Mouse (Mus musculus): ENCODE results near the gene Fgd2. TPM values are rescaled to one million over a fixed set of nuclear protein-coding genes. Genes with fewer than 3 reads are reported as not detected.

Gene Fgd2
- not detected for polyA plus RNA-seq (2014; fragmentation: Illumina TruSeq; extraction: RNeasy Lipid Tissue Mini Kit (QIAGEN cat#74804); ENCODE audit: low read depth, low replicate concordance)

DNA sequence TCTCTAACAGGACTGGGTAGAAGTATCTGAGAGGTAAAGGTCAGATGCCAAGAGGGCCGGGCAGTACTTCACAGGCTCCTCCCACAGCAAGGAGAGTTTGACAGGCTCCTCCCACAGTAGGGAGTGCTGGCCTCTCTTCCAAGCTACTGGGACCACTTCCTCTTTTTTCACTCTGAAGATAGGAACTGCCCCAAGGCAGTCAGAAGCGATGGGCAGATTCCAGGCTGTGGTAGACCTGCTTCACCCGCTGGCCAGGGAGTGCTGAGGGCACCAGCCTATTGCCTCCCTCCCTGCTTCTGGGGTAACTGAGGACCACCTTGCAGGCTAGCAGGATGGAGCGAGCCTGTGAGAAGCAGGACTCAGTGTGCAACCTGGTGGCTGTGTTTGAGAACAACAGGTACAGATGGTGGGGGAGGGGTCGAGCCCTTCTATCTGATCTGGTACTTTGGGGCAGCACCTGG is at the start of gene Fgd2:
Gene Fgd2 (plus strand): TSS at position 154 of the 461 bp plus-strand sequence.

DNA sequence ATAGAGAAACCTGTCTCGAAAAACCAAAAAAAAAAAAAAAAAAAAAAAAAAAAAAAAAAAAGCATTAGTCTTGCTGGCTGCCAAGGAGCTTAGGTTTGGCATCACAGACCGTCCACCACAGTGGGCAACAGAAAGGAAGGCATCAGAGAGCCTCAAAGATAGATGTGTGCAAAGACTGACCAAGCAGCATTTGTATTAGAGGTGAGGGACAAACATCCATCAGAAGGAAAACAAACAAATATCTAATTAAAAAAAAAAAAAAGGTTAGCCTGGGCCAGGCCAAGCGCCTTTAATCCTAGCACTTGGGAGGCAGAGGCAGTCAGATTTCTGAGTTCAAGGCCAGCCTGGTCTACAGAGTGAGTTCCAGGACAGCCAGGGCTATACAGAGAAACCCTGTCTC is 43.3 kb upstream of the Fgd2 start, which contains the start of gene Pi16:
Gene Pi16 (plus strand): TSS at position 301 of the 400 bp plus-strand sequence.

DNA sequence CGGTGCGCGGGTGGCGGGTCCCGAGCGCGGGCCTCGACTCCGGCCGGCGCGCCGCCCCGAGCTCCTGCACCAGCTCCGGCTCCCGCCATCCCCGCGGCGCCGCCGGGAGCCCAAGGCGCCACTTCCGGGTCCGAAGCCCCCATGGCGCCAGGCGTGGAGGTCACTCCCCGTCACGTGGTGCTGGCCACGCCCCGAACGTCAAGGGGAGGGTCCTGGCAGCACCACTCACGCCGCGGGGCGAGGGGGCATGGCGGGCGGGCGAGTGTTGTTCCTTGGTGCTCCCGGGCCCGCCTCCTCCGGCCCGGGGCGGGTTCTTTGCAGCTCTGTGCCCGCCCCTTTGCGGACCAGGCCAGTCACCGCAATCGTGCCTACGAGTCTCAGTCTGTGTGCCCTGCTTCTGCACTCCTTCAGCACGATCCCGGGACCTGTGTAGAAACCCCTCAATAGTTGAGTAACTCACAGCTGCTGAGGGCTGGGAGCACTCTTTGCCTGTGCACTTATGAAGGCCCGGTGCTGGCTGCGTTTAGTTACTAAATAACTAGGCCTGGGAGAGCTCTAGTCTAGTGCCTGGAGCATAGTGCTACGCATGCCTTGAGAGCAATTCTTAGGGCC is 13.0 kb upstream of the Fgd2 start, which contains the start of gene Mtch1:
Gene Mtch1 (minus strand): TSS at position 290 of the 612 bp plus-strand sequence.

Other genes starting within 250 kb of the Fgd2 start
- not detected for gene Rab44, start 246.8 kb upstream of the Fgd2 start, polyA plus RNA-seq (2014; fragmentation: Illumina TruSeq; extraction: RNeasy Lipid Tissue Mini Kit (QIAGEN cat#74804); ENCODE audit: low read depth, low replicate concordance)
- gene Cpne5, start 122.7 kb upstream of the Fgd2 start, polyA plus RNA-seq (2014; fragmentation: Illumina TruSeq; extraction: RNeasy Lipid Tissue Mini Kit (QIAGEN cat#74804); ENCODE audit: low read depth, low replicate concordance): not detected
- gene Ppil1, start 96.7 kb upstream of the Fgd2 start, polyA plus RNA-seq (2014; fragmentation: Illumina TruSeq; extraction: RNeasy Lipid Tissue Mini Kit (QIAGEN cat#74804); ENCODE audit: low read depth, low replicate concordance): 13.9 TPM
- gene BC004004, start 92.1 kb upstream of the Fgd2 start, polyA plus RNA-seq (2014; fragmentation: Illumina TruSeq; extraction: RNeasy Lipid Tissue Mini Kit (QIAGEN cat#74804); ENCODE audit: low read depth, low replicate concordance): 103 TPM
- not detected for gene Pi16, start 43.2 kb upstream of the Fgd2 start, polyA plus RNA-seq (2014; fragmentation: Illumina TruSeq; extraction: RNeasy Lipid Tissue Mini Kit (QIAGEN cat#74804); ENCODE audit: low read depth, low replicate concordance)
- 8.9 TPM for gene Mtch1, start 13.0 kb upstream of the Fgd2 start, polyA plus RNA-seq (2014; fragmentation: Illumina TruSeq; extraction: RNeasy Lipid Tissue Mini Kit (QIAGEN cat#74804); ENCODE audit: low read depth, low replicate concordance)
- 78.8 TPM for gene Pim1, start 129.8 kb downstream of the Fgd2 start, polyA plus RNA-seq (2014; fragmentation: Illumina TruSeq; extraction: RNeasy Lipid Tissue Mini Kit (QIAGEN cat#74804); ENCODE audit: low read depth, low replicate concordance)
- gene Gm17657, start 188.7 kb downstream of the Fgd2 start, polyA plus RNA-seq (2014; fragmentation: Illumina TruSeq; extraction: RNeasy Lipid Tissue Mini Kit (QIAGEN cat#74804); ENCODE audit: low read depth, low replicate concordance): not detected
- gene Tbc1d22b, start 188.9 kb downstream of the Fgd2 start, polyA plus RNA-seq (2014; fragmentation: Illumina TruSeq; extraction: RNeasy Lipid Tissue Mini Kit (QIAGEN cat#74804); ENCODE audit: low read depth, low replicate concordance): 5.7 TPM
- not detected for gene Tmem217, start 191.5 kb downstream of the Fgd2 start, polyA plus RNA-seq (2014; fragmentation: Illumina TruSeq; extraction: RNeasy Lipid Tissue Mini Kit (QIAGEN cat#74804); ENCODE audit: low read depth, low replicate concordance)

Data from adrenal gland, adult 10 weeks (tissue).